In the genomic region with DNA sequence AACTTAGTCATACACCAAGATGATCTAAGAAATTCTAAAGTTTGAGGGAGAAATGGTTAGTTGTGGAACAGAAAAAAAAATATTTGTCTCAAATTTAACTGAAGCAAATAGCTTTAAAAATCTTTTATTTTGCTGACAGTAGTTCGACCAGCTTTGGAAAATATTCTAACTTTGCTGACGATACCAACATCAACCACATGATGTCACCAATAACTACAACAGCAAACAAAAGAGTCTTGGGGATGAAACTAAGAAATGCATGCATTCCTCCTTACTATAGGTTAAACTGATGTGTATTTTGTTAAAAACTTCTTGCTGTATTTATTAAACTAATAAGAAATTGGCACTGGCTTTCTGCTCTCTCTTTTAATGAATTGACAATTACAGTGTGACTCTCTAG, we compare ENCODE assay signal across 16 mouse cellular contexts.
DNase-seq lines count a peak whose midpoint lies in the region; ATAC-seq and TF ChIP-seq lines count a peak whose summit lies in the region.
"Had no signal": no experiment of that assay in that cellular context is flagged by ENCODE, and none has a peak within 500 bp of the region (broad histone marks: within the 10 kb centered on the region; RNA-seq: fewer than 3 reads in every experiment).

No protein-coding gene starts in this region.

- no peak overlapping the region for H3K27ac ChIP-seq in cerebellum, adult 2 months (ENCODE audit: insufficient read depth, low read length)
- no peak overlapping the region for H3K27ac ChIP-seq in hindbrain, postnatal 0 days
- H3K27ac ChIP-seq in hindbrain, embryonic 16.5 days (ENCODE audit: low read depth, low read length), result no peak overlapping the region
- no peak overlapping the region for H3K27ac ChIP-seq in midbrain, postnatal 0 days (ENCODE audit: low read depth, low read length)
- H3K27ac ChIP-seq in midbrain, embryonic 16.5 days (ENCODE audit: low read length), result no peak overlapping the region
- no peak overlapping the region for H3K27ac ChIP-seq in stomach, postnatal 0 days (replicated peaks)

- no peak for TF ChIP-seq EP300 in stomach, postnatal 0 days (optimal IDR thresholded peaks at IDR 0.05)

- TF ChIP-seq POLR2A in cerebellum, adult 2 months (IDR thresholded peaks at IDR 0.05; ENCODE audit: borderline replicate concordance, insufficient read depth, low read length), result no peak

- TF ChIP-seq CTCF in cerebellum, adult 2 months (IDR thresholded peaks at IDR 0.05; ENCODE audit: borderline replicate concordance, insufficient read depth, low read depth, low read length), result peak; percentile 9; the same call in 1 of the 2 replicates
- TF ChIP-seq CTCF in hindbrain, postnatal 0 days (IDR thresholded peaks at IDR 0.05; ENCODE audit: low read depth), result peak; percentile 69
- peak; percentile 78 for TF ChIP-seq CTCF in midbrain, postnatal 0 days (IDR thresholded peaks at IDR 0.05)
- peak; percentile 63 for TF ChIP-seq CTCF in stomach, postnatal 0 days (IDR thresholded peaks at IDR 0.05; ENCODE audit: low read depth)

- H3K9me3 ChIP-seq in hindbrain, postnatal 0 days (ENCODE audit: low read length), result no peaks in the 10 kb centered on the region
- no peaks in the 10 kb centered on the region for H3K9me3 ChIP-seq in hindbrain, embryonic 16.5 days (ENCODE audit: control insufficient read depth, low read length)
- no peaks in the 10 kb centered on the region for H3K9me3 ChIP-seq in midbrain, postnatal 0 days (ENCODE audit: low read length)
- H3K9me3 ChIP-seq in midbrain, embryonic 16.5 days (replicated peaks; ENCODE audit: control insufficient read depth, low read length, poor library complexity, severe bottlenecking), result no peaks in the 10 kb centered on the region
- no peaks in the 10 kb centered on the region for H3K9me3 ChIP-seq in stomach, postnatal 0 days (ENCODE audit: control insufficient read depth, low read length)

- DNase-seq in cerebellum, adult 2 months, result no peak
- DNase-seq in cerebellum, adult 9-11 months, result no peak
- DNase-seq in hindbrain, postnatal 0 days (ENCODE audit: low spot score), result peak; percentile 63
- peak; percentile 44 for DNase-seq in midbrain, postnatal 0 days (ENCODE audit: low spot score)
- DNase-seq in stomach, postnatal 0 days (ENCODE audit: low spot score), result no peak
- no peak for DNase-seq in layer of hippocampus, adult 8-10 months (ENCODE audit: low spot score in 2 of 2)
- DNase-seq: cerebellum, adult 11-12 months; heart, postnatal 36 days; kidney, adult 2 months; liver; lung, postnatal 10 days; spleen, adult 18-20 months; thymus, postnatal 4 days had no signal

- no peaks in the 10 kb centered on the region for H3K27me3 ChIP-seq in cerebellum, adult 2 months (ENCODE audit: control insufficient read depth, insufficient read depth, low read length)
- no peaks in the 10 kb centered on the region for H3K27me3 ChIP-seq in hindbrain, postnatal 0 days (ENCODE audit: insufficient read depth, low read length)
- H3K27me3 ChIP-seq in hindbrain, embryonic 16.5 days (replicated peaks; ENCODE audit: control insufficient read depth, insufficient read depth, low read length), result no peaks in the 10 kb centered on the region
- H3K27me3 ChIP-seq in midbrain, postnatal 0 days (ENCODE audit: insufficient read depth, low read length), result no peaks in the 10 kb centered on the region
- H3K27me3 ChIP-seq in midbrain, embryonic 16.5 days (ENCODE audit: control insufficient read depth, insufficient read depth, low read depth, low read length), result no peaks in the 10 kb centered on the region
- H3K27me3 ChIP-seq in stomach, postnatal 0 days (ENCODE audit: control insufficient read depth, insufficient read depth, low read length), result no peaks in the 10 kb centered on the region

- H3K36me3 ChIP-seq in hindbrain, postnatal 0 days (ENCODE audit: insufficient read depth, low read length), result no peaks in the 10 kb centered on the region
- H3K36me3 ChIP-seq in hindbrain, embryonic 16.5 days (ENCODE audit: control insufficient read depth, insufficient read depth, low read length), result no peaks in the 10 kb centered on the region
- no peaks in the 10 kb centered on the region for H3K36me3 ChIP-seq in midbrain, postnatal 0 days (ENCODE audit: insufficient read depth, low read length)
- H3K36me3 ChIP-seq in midbrain, embryonic 16.5 days (ENCODE audit: control insufficient read depth, insufficient read depth, low read length), result no peaks in the 10 kb centered on the region
- H3K36me3 ChIP-seq in stomach, postnatal 0 days (ENCODE audit: control insufficient read depth, insufficient read depth, low read length), result no peaks in the 10 kb centered on the region

- H3K4me2 ChIP-seq in hindbrain, postnatal 0 days (ENCODE audit: low read depth, low read length), result no peak overlapping the region
- H3K4me2 ChIP-seq in hindbrain, embryonic 16.5 days (ENCODE audit: low read length), result no peak overlapping the region
- no peak overlapping the region for H3K4me2 ChIP-seq in midbrain, postnatal 0 days (ENCODE audit: low read depth, low read length, poor library complexity, severe bottlenecking)
- H3K4me2 ChIP-seq in midbrain, embryonic 16.5 days (ENCODE audit: low read length), result no peak overlapping the region
- H3K4me2 ChIP-seq in stomach, postnatal 0 days (replicated peaks; ENCODE audit: low read depth), result no peak overlapping the region
- H3K4me2 ChIP-seq: midbrain, embryonic 11.5 days had no signal

- no peaks in the 10 kb centered on the region for H3K4me1 ChIP-seq in cerebellum, adult 2 months (ENCODE audit: control insufficient read depth, insufficient read depth, low read length)
- H3K4me1 ChIP-seq in hindbrain, postnatal 0 days (ENCODE audit: insufficient read depth, low read length), result no peaks in the 10 kb centered on the region
- H3K4me1 ChIP-seq in hindbrain, embryonic 16.5 days (ENCODE audit: control insufficient read depth, insufficient read depth, low read depth, low read length), result no peaks in the 10 kb centered on the region
- H3K4me1 ChIP-seq in midbrain, postnatal 0 days (ENCODE audit: insufficient read depth, low read length), result no peaks in the 10 kb centered on the region
- peaks cover 4% of the 10 kb centered on the region; the same call in 1 of the 2 replicates for H3K4me1 ChIP-seq in midbrain, embryonic 16.5 days (ENCODE audit: control insufficient read depth, insufficient read depth, low read length)
- H3K4me1 ChIP-seq in stomach, postnatal 0 days (replicated peaks; ENCODE audit: control insufficient read depth, insufficient read depth), result no peaks in the 10 kb centered on the region

- H3K4me3 ChIP-seq in cerebellum, adult 2 months (replicated peaks; ENCODE audit: insufficient read depth, low read depth, low read length), result no peak overlapping the region
- H3K4me3 ChIP-seq in hindbrain, postnatal 0 days (ENCODE audit: low read length), result no peak overlapping the region
- H3K4me3 ChIP-seq in hindbrain, embryonic 16.5 days (ENCODE audit: low read length), result no peak overlapping the region
- H3K4me3 ChIP-seq in midbrain, postnatal 0 days (ENCODE audit: low read depth, low read length), result no peak overlapping the region
- H3K4me3 ChIP-seq in midbrain, embryonic 16.5 days (ENCODE audit: low read depth, low read length), result no peak overlapping the region
- no peak overlapping the region for H3K4me3 ChIP-seq in stomach, postnatal 0 days (ENCODE audit: low read depth, low read length)

- no peak for ATAC-seq in hindbrain, postnatal 0 days
- ATAC-seq in hindbrain, embryonic 16.5 days, result no peak
- ATAC-seq in midbrain, postnatal 0 days (ENCODE audit: low FRiP score), result no peak
- no peak for ATAC-seq in midbrain, embryonic 16.5 days
- ATAC-seq in stomach, postnatal 0 days (ENCODE audit: low FRiP score, low TSS enrichment), result no peak

- no peak overlapping the region for H3K9ac ChIP-seq in hindbrain, postnatal 0 days (replicated peaks; ENCODE audit: low read length)
- no peak overlapping the region for H3K9ac ChIP-seq in hindbrain, embryonic 16.5 days (ENCODE audit: low read depth, low read length)
- no peak overlapping the region for H3K9ac ChIP-seq in midbrain, postnatal 0 days (replicated peaks; ENCODE audit: low read length, poor library complexity, severe bottlenecking)
- H3K9ac ChIP-seq in midbrain, embryonic 16.5 days (ENCODE audit: low read depth, low read length), result no peak overlapping the region
- H3K9ac ChIP-seq in stomach, postnatal 0 days (ENCODE audit: low read length), result no peak overlapping the region

- WGBS in cerebellum, adult 2 months, result 23% methylated on average over 2 of the region's 2 CpGs
- WGBS in hindbrain, postnatal 0 days, result 37% methylated on average over 2 of the region's 2 CpGs
- WGBS in hindbrain, embryonic 16.5 days, result 32% methylated on average over 2 of the region's 2 CpGs
- WGBS in midbrain, postnatal 0 days, result 37% methylated on average over 2 of the region's 2 CpGs
- 46% methylated on average over 2 of the region's 2 CpGs for WGBS in midbrain, embryonic 16.5 days
- 38% methylated on average over 2 of the region's 2 CpGs for WGBS in stomach, postnatal 0 days

Comparison
In these comparisons a context has a peak if more than half of its experiments do, and no peak if none do; other contexts are left out.
1. DNase-seq: peak in hindbrain, postnatal 0 days (single experiment) and midbrain, postnatal 0 days (single experiment); none in cerebellum, adult 2 months (0 of 2), cerebellum, adult 9-11 months (single experiment), stomach, postnatal 0 days (single experiment) and layer of hippocampus, adult 8-10 months (0 of 2).
2. CTCF ChIP-seq: peak in every context shown above with its lines; median percentile 78 in midbrain, postnatal 0 days; 69 in hindbrain, postnatal 0 days; 63 in stomach, postnatal 0 days; 9 in cerebellum, adult 2 months.